Mouse (Mus musculus): ENCODE data around the gene Rassf8. TPM values are rescaled to one million over a fixed set of nuclear protein-coding genes. Genes with fewer than 3 reads are reported as not detected.
A peak's percentile ranks its signal among the peaks of the same experiment; 100 is the strongest.

Gene Rassf8
- total RNA-seq, 2 experiments from 2014 or later = 15.5 to 17.3 TPM

- no peak for DNase-seq (ENCODE audit: low spot score in 2 of 2)
- intact Hi-C loops (cut with DNase I) = no loop called here
These were observed 106.2 kb downstream of the Rassf8 start for GRCm38 (mm10) chr6:145852708-145853107.

- DNase-seq (ENCODE audit: low spot score in 2 of 2) = no peak
- intact Hi-C loops (cut with DNase I) = no loop called here
These were observed 107.0 kb downstream of the Rassf8 start for GRCm38 (mm10) chr6:145853356-145854079.

GRCm38 (mm10) chr6:145854756-145855155, 108.2 kb downstream of the Rassf8 start:
- DNase-seq (ENCODE audit: low spot score in 2 of 2) = no peak
- intact Hi-C loops (cut with DNase I) = no loop called here

- intact Hi-C loops (cut with DNase I) = no loop called here
- DNase-seq (ENCODE audit: low spot score in 2 of 2) = peak; percentile 99 to 100
These were observed 109.4 kb downstream of the Rassf8 start for GRCm38 (mm10) chr6:145855720-145856551.

- no peak for DNase-seq (ENCODE audit: low spot score in 2 of 2)
- intact Hi-C loops (cut with DNase I) = no loop called here
These were observed 110.9 kb downstream of the Rassf8 start for GRCm38 (mm10) chr6:145857428-145857827.

- intact Hi-C loops (cut with DNase I) = no loop called here
- no peak for DNase-seq (ENCODE audit: low spot score in 2 of 2)
These were observed 111.9 kb downstream of the Rassf8 start for GRCm38 (mm10) chr6:145858414-145858813.

- no peak for DNase-seq (ENCODE audit: low spot score in 2 of 2)
- intact Hi-C loops (cut with DNase I) = loop anchor here (5.0 kb wide), 1 partner anchor 412 kb away; no protein-coding TSS in a partner anchor
These were observed 113.8 kb downstream of the Rassf8 start for GRCm38 (mm10) chr6:145860350-145860749.

GRCm38 (mm10) chr6:145861462-145862227, 115.1 kb downstream of the Rassf8 start:
- no peak for DNase-seq (ENCODE audit: low spot score in 2 of 2)
- intact Hi-C loops (cut with DNase I) = loop anchor here (5.0 kb wide), 1 partner anchor 411 kb away; no protein-coding TSS in a partner anchor

GRCm38 (mm10) chr6:145862321-145862720, 115.8 kb downstream of the Rassf8 start:
- no peak for DNase-seq (ENCODE audit: low spot score in 2 of 2)
- intact Hi-C loops (cut with DNase I) = loop anchor here (5.0 kb wide), 1 partner anchor 410 kb away; no protein-coding TSS in a partner anchor

GRCm38 (mm10) chr6:145862739-145863064, 116.2 kb downstream of the Rassf8 start:
- intact Hi-C loops (cut with DNase I) = loop anchor here (5.0 kb wide), 1 partner anchor 410 kb away; no protein-coding TSS in a partner anchor
- DNase-seq (ENCODE audit: low spot score in 2 of 2) = no peak

- intact Hi-C loops (cut with DNase I) = loop anchor here (5.0 kb wide), 1 partner anchor 409 kb away; no protein-coding TSS in a partner anchor
- peak; percentile 81 to 90 for DNase-seq (ENCODE audit: low spot score in 2 of 2)
These were observed 116.8 kb downstream of the Rassf8 start for GRCm38 (mm10) chr6:145863065-145863971.

GRCm38 (mm10) chr6:145864171-145864570, 117.6 kb downstream of the Rassf8 start:
- no peak for DNase-seq (ENCODE audit: low spot score in 2 of 2)
- intact Hi-C loops (cut with DNase I) = loop anchor here (5.0 kb wide), 1 partner anchor 408 kb away; no protein-coding TSS in a partner anchor

- peak; percentile 73 to 79 for DNase-seq (ENCODE audit: low spot score in 2 of 2)
- intact Hi-C loops (cut with DNase I) = no loop called here
These were observed 118.8 kb downstream of the Rassf8 start, which contains the start of gene Bhlhe41 for GRCm38 (mm10) chr6:145865289-145865885. Gene Bhlhe41 (minus strand): TSS chr6:145865558.

- intact Hi-C loops (cut with DNase I) = no loop called here
- DNase-seq (ENCODE audit: low spot score in 2 of 2) = peak; percentile 83 to 87
These were observed 119.6 kb downstream of the Rassf8 start for GRCm38 (mm10) chr6:145865886-145866851.

GRCm38 (mm10) chr6:145867111-145867510, 120.6 kb downstream of the Rassf8 start:
- no peak for DNase-seq (ENCODE audit: low spot score in 2 of 2)
- intact Hi-C loops (cut with DNase I) = no loop called here
